Mouse (Mus musculus): ENCODE measurements around the gene Adamtsl1. TPM values are rescaled to one million over a fixed set of nuclear protein-coding genes. Genes with fewer than 3 reads are reported as not detected.

Adamtsl1 gene
- polyA plus RNA-seq, 1 experiment from 2014 or later, result 6.9 TPM

GRCm38 (mm10) chr4:86122431-86122830 is 608.5 kb downstream of the Adamtsl1 start:
- H3K27ac ChIP-seq (replicated peaks), result no peak overlapping the region
- H3K27me3 ChIP-seq (replicated peaks; ENCODE audit: low read depth, poor library complexity, severe bottlenecking), result no peaks in the 10 kb centered on the region
- 62% methylated on average over 5 of the region's 5 CpGs for WGBS

GRCm38 (mm10) chr4:86124374-86124773 is 610.4 kb downstream of the Adamtsl1 start:
- Histone ChIP-seq H3K4me3 (no peak overlapping the region), H3K27ac (replicated peaks) (no peak overlapping the region), H3K27me3 (replicated peaks; ENCODE audit: low read depth, poor library complexity, severe bottlenecking) (no peaks in the 10 kb centered on the region), H3K36me3 (replicated peaks) (no peaks in the 10 kb centered on the region), H3K9me3 (no peaks in the 10 kb centered on the region), H3K4me1 (peaks cover 4% of the 10 kb centered on the region; the same call in 1 of the 2 replicates)
- DNase-seq (ENCODE audit: low spot score), result no peak
- WGBS, result 68% methylated on average over 3 of the region's 3 CpGs

More at GRCm38 (mm10) chr4:86122431-86122830, 608.5 kb downstream of the Adamtsl1 start:
- no peak overlapping the region for H3K4me3 ChIP-seq
- peak; percentile 13 for DNase-seq (ENCODE audit: low spot score)
- no peaks in the 10 kb centered on the region for H3K36me3 ChIP-seq (replicated peaks)
- no peaks in the 10 kb centered on the region for H3K9me3 ChIP-seq
- peaks cover 4% of the 10 kb centered on the region; the same call in 1 of the 2 replicates for H3K4me1 ChIP-seq

DNA sequence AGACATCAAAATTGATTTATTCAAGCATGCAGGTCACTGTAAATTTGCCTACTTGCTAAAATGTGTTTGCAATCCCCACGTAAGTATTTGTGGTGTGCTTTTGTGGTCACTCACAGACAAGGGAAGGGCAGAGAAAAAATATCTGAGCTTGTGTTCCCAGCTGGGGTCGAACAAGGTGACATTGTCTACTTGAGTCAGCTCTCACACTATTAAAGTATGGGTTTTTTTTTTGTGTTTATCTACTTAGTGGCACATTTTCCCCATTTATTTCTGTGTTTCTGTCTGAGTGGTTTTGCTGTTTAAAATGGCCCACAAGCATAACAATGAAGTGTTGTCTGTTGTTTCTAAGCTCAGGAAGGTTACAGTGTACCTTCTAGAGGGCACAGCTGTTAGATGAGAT is 612.7 kb downstream of the Adamtsl1 start:
- Histone ChIP-seq H3K4me3 (no peak overlapping the region), H3K9me3 (no peaks in the 10 kb centered on the region), H3K36me3 (replicated peaks) (no peaks in the 10 kb centered on the region), H3K27ac (replicated peaks) (no peak overlapping the region), H3K4me1 (peaks cover 4% of the 10 kb centered on the region; the same call in 1 of the 2 replicates), H3K27me3 (replicated peaks; ENCODE audit: low read depth, poor library complexity, severe bottlenecking) (no peaks in the 10 kb centered on the region)
- DNase-seq (ENCODE audit: low spot score), result no peak
- WGBS, result 73% methylated on average over 2 of the region's 2 CpGs

DNA sequence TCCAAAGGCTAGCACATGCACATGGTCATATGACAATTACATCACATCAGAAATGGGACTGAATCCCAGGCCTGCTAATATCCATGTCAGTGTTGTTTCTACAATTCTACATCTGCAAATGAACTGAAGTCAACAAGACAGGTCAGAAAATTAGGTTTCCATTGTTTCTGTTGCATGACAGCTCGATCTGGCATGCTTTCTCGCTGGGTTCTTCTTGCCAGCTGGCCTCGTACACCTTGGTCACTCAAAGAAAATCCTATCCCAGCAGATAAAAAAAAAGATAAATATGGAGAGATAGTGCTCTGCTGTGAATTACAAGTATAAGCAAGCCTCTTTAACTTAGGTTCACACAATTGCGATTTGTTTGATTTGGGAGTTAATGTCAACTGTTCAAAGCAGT is 644.6 kb downstream of the Adamtsl1 start:
- H3K27me3 ChIP-seq (replicated peaks; ENCODE audit: low read depth, poor library complexity, severe bottlenecking), result no peaks in the 10 kb centered on the region
- H3K36me3 ChIP-seq (replicated peaks), result no peaks in the 10 kb centered on the region
- H3K4me3 ChIP-seq, result no peak overlapping the region
- H3K27ac ChIP-seq (replicated peaks), result no peak overlapping the region
- WGBS, result 90% methylated on average over 4 of the region's 4 CpGs
- H3K4me1 ChIP-seq, result no peaks in the 10 kb centered on the region
- H3K9me3 ChIP-seq, result no peaks in the 10 kb centered on the region
- no peak for DNase-seq (ENCODE audit: low spot score)

GRCm38 (mm10) chr4:86159362-86159761 is 645.4 kb downstream of the Adamtsl1 start:
- Histone ChIP-seq H3K4me1 (no peaks in the 10 kb centered on the region), H3K27me3 (replicated peaks; ENCODE audit: low read depth, poor library complexity, severe bottlenecking) (no peaks in the 10 kb centered on the region), H3K27ac (replicated peaks) (no peak overlapping the region), H3K9me3 (no peaks in the 10 kb centered on the region), H3K4me3 (no peak overlapping the region), H3K36me3 (replicated peaks) (no peaks in the 10 kb centered on the region)
- DNase-seq (ENCODE audit: low spot score), result no peak
- 69% methylated on average over 1 of the region's 1 CpGs for WGBS

DNA sequence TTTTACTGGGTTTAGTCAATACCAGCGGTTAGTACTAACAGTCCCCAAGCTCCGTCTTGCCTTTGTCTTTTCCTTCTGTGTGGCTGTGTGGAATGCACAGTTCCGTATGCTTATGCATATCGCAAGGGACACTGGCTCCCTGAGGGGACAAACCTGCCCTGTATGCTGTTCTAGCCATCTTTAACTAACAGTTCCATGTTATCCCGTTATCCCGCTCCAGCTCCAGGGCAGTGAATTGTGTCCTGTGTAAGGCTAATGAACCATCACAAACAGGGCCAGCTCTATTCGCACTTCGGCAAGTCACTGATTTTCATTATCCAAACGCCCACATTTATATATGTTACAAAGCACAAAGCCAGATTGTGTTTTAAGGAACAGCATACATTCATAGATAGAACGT is 656.8 kb downstream of the Adamtsl1 start:
- Histone ChIP-seq H3K4me1 (0 out of 2 replicates have a peak, but pooled peaks cover 3% of the 10 kb centered on the region), H3K27me3 (replicated peaks; ENCODE audit: low read depth, poor library complexity, severe bottlenecking) (no peaks in the 10 kb centered on the region), H3K4me3 (no peak overlapping the region), H3K36me3 (replicated peaks) (no peaks in the 10 kb centered on the region), H3K9me3 (no peaks in the 10 kb centered on the region), H3K27ac (replicated peaks) (no peak overlapping the region)
- 86% methylated on average over 10 of the region's 10 CpGs for WGBS
- no peak for DNase-seq (ENCODE audit: low spot score)

GRCm38 (mm10) chr4:86171461-86171860 is 657.5 kb downstream of the Adamtsl1 start:
- H3K27ac ChIP-seq (replicated peaks), result no peak overlapping the region
- 0 out of 2 replicates have a peak, but pooled peaks cover 3% of the 10 kb centered on the region for H3K4me1 ChIP-seq
- no peaks in the 10 kb centered on the region for H3K9me3 ChIP-seq
- no peak overlapping the region for H3K4me3 ChIP-seq
- no peak for DNase-seq (ENCODE audit: low spot score)
- no peaks in the 10 kb centered on the region for H3K27me3 ChIP-seq (replicated peaks; ENCODE audit: low read depth, poor library complexity, severe bottlenecking)
- WGBS, result 84% methylated on average over 5 of the region's 5 CpGs
- H3K36me3 ChIP-seq (replicated peaks), result no peaks in the 10 kb centered on the region

- WGBS, result 87% methylated on average over 6 of the region's 6 CpGs
- DNase-seq (ENCODE audit: low spot score), result no peak
- Histone ChIP-seq H3K4me1 (0 out of 2 replicates have a peak, but pooled peaks cover 3% of the 10 kb centered on the region), H3K27me3 (replicated peaks; ENCODE audit: low read depth, poor library complexity, severe bottlenecking) (no peaks in the 10 kb centered on the region), H3K36me3 (replicated peaks) (no peaks in the 10 kb centered on the region), H3K4me3 (no peak overlapping the region), H3K27ac (replicated peaks) (no peak overlapping the region), H3K9me3 (no peaks in the 10 kb centered on the region)
These were observed 663.5 kb downstream of the Adamtsl1 start for GRCm38 (mm10) chr4:86177471-86177870.

GRCm38 (mm10) chr4:86178116-86178515 is 664.1 kb downstream of the Adamtsl1 start:
- Histone ChIP-seq H3K36me3 (replicated peaks) (no peaks in the 10 kb centered on the region), H3K4me1 (0 out of 2 replicates have a peak, but pooled peaks cover 3% of the 10 kb centered on the region), H3K4me3 (no peak overlapping the region), H3K9me3 (no peaks in the 10 kb centered on the region), H3K27me3 (replicated peaks; ENCODE audit: low read depth, poor library complexity, severe bottlenecking) (no peaks in the 10 kb centered on the region), H3K27ac (replicated peaks) (no peak overlapping the region)
- 91% methylated on average over 14 of the region's 14 CpGs for WGBS
- no peak for DNase-seq (ENCODE audit: low spot score)

DNA sequence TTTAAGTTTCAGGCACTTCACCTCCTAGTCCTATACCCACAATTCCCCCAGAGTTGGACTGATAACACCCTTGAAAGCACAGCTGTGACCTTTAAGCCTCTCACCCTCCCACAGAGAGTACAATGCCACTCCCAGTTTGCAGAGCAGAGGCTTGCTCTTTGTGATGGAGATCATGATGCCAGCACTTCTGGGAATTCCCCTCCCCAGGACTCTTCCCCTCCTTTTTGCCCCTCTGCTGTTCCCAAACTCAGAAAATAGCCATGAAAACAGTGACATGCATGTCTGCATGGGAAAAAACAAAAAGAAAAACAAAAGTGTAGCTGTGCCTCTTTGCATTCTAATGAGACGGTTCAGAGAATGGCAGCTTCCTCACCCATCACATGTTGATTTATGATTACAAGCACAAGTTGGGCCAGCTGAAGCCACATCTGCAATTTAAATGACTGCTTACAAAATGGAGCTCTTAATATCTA is 669.8 kb downstream of the Adamtsl1 start:
- Histone ChIP-seq H3K27me3 (replicated peaks; ENCODE audit: low read depth, poor library complexity, severe bottlenecking) (no peaks in the 10 kb centered on the region), H3K4me3 (no peak overlapping the region), H3K27ac (replicated peaks) (no peak overlapping the region), H3K36me3 (replicated peaks) (no peaks in the 10 kb centered on the region), H3K9me3 (no peaks in the 10 kb centered on the region), H3K4me1 (peaks cover 6% of the 10 kb centered on the region; the same call in 1 of the 2 replicates)
- WGBS, result 49% methylated on average over 1 of the region's 1 CpGs
- DNase-seq (ENCODE audit: low spot score), result no peak

GRCm38 (mm10) chr4:86189853-86190252 is 675.9 kb downstream of the Adamtsl1 start:
- 60% methylated on average over 2 of the region's 2 CpGs for WGBS
- Histone ChIP-seq H3K27me3 (replicated peaks; ENCODE audit: low read depth, poor library complexity, severe bottlenecking) (no peaks in the 10 kb centered on the region), H3K4me1 (0 out of 2 replicates have a peak, but pooled peaks cover 12% of the 10 kb centered on the region), H3K4me3 (no peak overlapping the region), H3K36me3 (replicated peaks) (no peaks in the 10 kb centered on the region), H3K9me3 (no peaks in the 10 kb centered on the region), H3K27ac (replicated peaks) (no peak overlapping the region)
- DNase-seq (ENCODE audit: low spot score), result no peak

DNA sequence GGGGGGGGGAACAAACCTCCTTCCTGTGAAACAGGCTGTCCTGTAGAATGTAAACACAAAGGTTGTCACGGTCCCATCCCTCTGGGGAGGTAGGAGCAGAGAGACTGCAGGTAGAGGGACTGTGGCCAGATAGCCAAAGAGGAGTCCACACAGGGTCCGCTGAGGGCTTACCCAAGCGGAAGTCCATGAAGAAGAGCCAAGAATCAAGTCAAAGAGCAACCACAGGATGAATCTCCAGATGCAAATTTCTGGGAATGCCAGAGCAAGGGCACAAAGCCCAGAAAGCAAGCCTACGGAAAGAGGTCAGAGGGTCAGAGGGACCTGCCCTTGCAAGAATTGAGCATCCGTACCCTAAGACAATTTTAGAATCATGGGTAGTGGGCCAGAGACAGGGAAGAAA is 677.2 kb downstream of the Adamtsl1 start:
- DNase-seq (ENCODE audit: low spot score), result no peak
- H3K4me1 ChIP-seq, result 0 out of 2 replicates have a peak, but pooled peaks cover 12% of the 10 kb centered on the region
- no peak overlapping the region for H3K27ac ChIP-seq (replicated peaks)
- WGBS, result 74% methylated on average over 5 of the region's 5 CpGs
- H3K27me3 ChIP-seq (replicated peaks; ENCODE audit: low read depth, poor library complexity, severe bottlenecking), result no peaks in the 10 kb centered on the region
- H3K9me3 ChIP-seq, result no peaks in the 10 kb centered on the region
- no peaks in the 10 kb centered on the region for H3K36me3 ChIP-seq (replicated peaks)
- no peak overlapping the region for H3K4me3 ChIP-seq

DNA sequence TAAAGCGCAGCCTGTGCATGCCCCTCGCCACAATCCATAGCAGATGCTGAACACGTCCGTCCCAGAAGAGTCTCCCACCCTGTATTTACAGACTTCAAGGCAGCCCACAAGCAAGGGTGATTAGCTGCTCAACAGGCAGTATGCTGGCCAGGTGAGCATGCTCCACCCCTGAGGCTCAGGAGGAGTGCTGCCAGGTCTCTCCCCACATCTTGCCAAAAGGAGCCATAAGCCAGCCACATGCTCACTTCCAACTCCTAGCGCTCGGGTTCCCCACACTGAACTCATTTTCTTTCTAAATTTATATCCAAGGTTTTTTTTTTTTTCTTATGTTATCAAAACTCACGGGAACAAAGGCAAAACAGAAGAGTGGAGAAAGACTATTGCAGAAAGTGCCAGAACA is 687.8 kb downstream of the Adamtsl1 start:
- H3K27ac ChIP-seq (replicated peaks), result no peak overlapping the region
- H3K4me3 ChIP-seq, result no peak overlapping the region
- WGBS, result 89% methylated on average over 7 of the region's 7 CpGs
- no peak for DNase-seq (ENCODE audit: low spot score)
- H3K36me3 ChIP-seq (replicated peaks), result no peaks in the 10 kb centered on the region
- H3K4me1 ChIP-seq, result no peaks in the 10 kb centered on the region
- no peaks in the 10 kb centered on the region for H3K9me3 ChIP-seq
- no peaks in the 10 kb centered on the region for H3K27me3 ChIP-seq (replicated peaks; ENCODE audit: low read depth, poor library complexity, severe bottlenecking)
